Comparison of ENCODE assay signal across 29 mouse cellular contexts in the genomic region with DNA sequence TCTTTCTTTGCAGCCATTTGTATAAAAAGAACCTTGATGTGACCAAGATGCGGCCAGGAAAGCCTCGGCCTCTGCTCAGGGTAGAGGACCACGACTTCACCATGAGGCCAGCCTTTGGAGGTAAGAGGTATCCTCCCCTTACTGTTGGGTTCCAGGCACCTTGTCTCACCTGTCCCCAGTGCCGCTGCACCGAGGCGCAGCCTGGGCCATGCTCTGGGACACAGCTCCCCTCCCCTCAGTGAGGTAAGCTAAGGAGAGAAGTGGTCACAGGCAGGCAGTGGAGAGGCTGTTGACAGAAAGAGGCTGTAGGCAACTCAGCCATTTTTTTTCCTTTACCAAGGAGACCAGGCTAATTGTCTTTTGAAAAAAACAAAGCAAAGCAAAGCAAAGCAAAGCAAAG. TPM values are rescaled to one million over a fixed set of nuclear protein-coding genes. Genes with fewer than 3 reads are reported as not detected.
"Had no signal": no experiment of that assay in that cellular context is flagged by ENCODE, and none has a peak within 500 bp of the region (broad histone marks: within the 10 kb centered on the region; RNA-seq: fewer than 3 reads in every experiment).

No protein-coding gene starts in this region.

- H3K27me3 ChIP-seq: heart, embryonic 12.5 days; hindbrain, embryonic 12.5 days; hindbrain, embryonic 15.5 days; intestine, embryonic 15.5 days; kidney, embryonic 15.5 days; limb, embryonic 13.5 days; limb, embryonic 15.5 days; liver, embryonic 12.5 days had no signal

- H3K4me2 ChIP-seq: heart, embryonic 12.5 days; hindbrain, embryonic 12.5 days; hindbrain, embryonic 15.5 days; intestine, embryonic 15.5 days; kidney, embryonic 15.5 days; limb, embryonic 13.5 days; limb, embryonic 15.5 days; liver, embryonic 12.5 days had no signal

- H3K9ac ChIP-seq: forebrain, postnatal 0 days; heart, embryonic 12.5 days; hindbrain, embryonic 12.5 days; hindbrain, embryonic 15.5 days; intestine, embryonic 15.5 days; kidney, embryonic 15.5 days; limb, embryonic 13.5 days; limb, embryonic 15.5 days; liver, embryonic 12.5 days; liver, embryonic 14.5 days had no signal

- DNase-seq: forebrain, postnatal 0 days; gastrocnemius, postnatal 14 days; gastrocnemius, postnatal 36 days; heart, adult 18-20 months; heart, postnatal 10 days; heart, postnatal 36 days; kidney, adult 11 months; kidney, adult 2 months; kidney, adult 9 months; kidney, postnatal 14 days; kidney, postnatal 36 days; layer of hippocampus, adult 9-11 months; layer of hippocampus, postnatal 36 days; left cerebral cortex, postnatal 4 days had no signal

- H3K27ac ChIP-seq: heart, embryonic 10.5 days; hindbrain, embryonic 12.5 days; hindbrain, embryonic 15.5 days; hindbrain, postnatal 0 days; intestine, embryonic 15.5 days; kidney, embryonic 15.5 days; kidney, postnatal 0 days; limb, embryonic 13.5 days; limb, embryonic 15.5 days; liver, embryonic 12.5 days; liver, embryonic 14.5 days had no signal

- ATAC-seq: forebrain, postnatal 0 days; hindbrain, postnatal 0 days; intestine, embryonic 15.5 days; liver, embryonic 12.5 days had no signal

- H3K36me3 ChIP-seq: heart, embryonic 10.5 days; heart, embryonic 12.5 days; hindbrain, embryonic 12.5 days; hindbrain, embryonic 15.5 days; intestine, embryonic 15.5 days; kidney, embryonic 15.5 days; limb, embryonic 13.5 days; limb, embryonic 15.5 days; liver, embryonic 12.5 days had no signal

- H3K9me3 ChIP-seq: heart, embryonic 10.5 days; heart, embryonic 12.5 days; hindbrain, embryonic 12.5 days; hindbrain, embryonic 15.5 days; intestine, embryonic 15.5 days; kidney, embryonic 15.5 days; limb, embryonic 13.5 days; limb, embryonic 15.5 days; liver, embryonic 12.5 days had no signal

- H3K4me3 ChIP-seq: heart, embryonic 10.5 days; heart, embryonic 12.5 days; hindbrain, embryonic 12.5 days; hindbrain, embryonic 15.5 days; intestine, embryonic 15.5 days; kidney, embryonic 15.5 days; limb, embryonic 13.5 days; limb, embryonic 15.5 days; liver, embryonic 12.5 days had no signal

- H3K4me1 ChIP-seq: hindbrain, embryonic 15.5 days; intestine, embryonic 15.5 days; limb, embryonic 13.5 days had no signal

RNA-seq across cellular contexts. Expression of gene Gabrr2, which starts 8.5 kb away (rescaled TPM):
- total RNA-seq: forebrain, postnatal 0 days; hematopoietic stem cell, adult 5-6 weeks; layer of hippocampus, postnatal 14 days; left cerebral cortex, postnatal 10 days had no signal
- polyA plus RNA-seq: forebrain, postnatal 0 days; kidney, embryonic 15.5 days; kidney, postnatal 0 days; liver, embryonic 12.5 days had no signal
